Mouse (Mus musculus) thymus, postnatal 0 days (tissue): ENCODE measurements around the gene Cd79a. TPM values are rescaled to one million over a fixed set of nuclear protein-coding genes. Genes with fewer than 3 reads are reported as not detected.
A peak's percentile ranks its signal among the peaks of the same experiment; 100 is the strongest.

Experiments
- DNase-seq: peaks from one replicate; pipeline ENCODE4 v3.0.0-alpha.2; 2015; ENCODE audit warnings: low spot score
- polyA plus RNA-seq: library from polyadenylated mRNA; unstranded; fragments of >200 nt; fragmentation: Nextera tagmentation; extraction: Ambion mirVana; gene quantifications from 2 replicates; pipeline ENCODE4 v1.2.1, GENCODE M21; 2015

Cd79a gene
- polyA plus RNA-seq, result 1.1 and 1.5 TPM in 2 replicates

- DNase-seq, result no peak
Observed at GRCm38 (mm10) chr7:24897224-24897623, at the start of gene Cd79a. Gene Cd79a (plus strand): TSS chr7:24897381.

- DNase-seq, result no peak
Observed at GRCm38 (mm10) chr7:24850162-24850561, 47.0 kb upstream of the Cd79a start.

- no peak for DNase-seq
Observed at GRCm38 (mm10) chr7:24850899-24851303, 46.3 kb upstream of the Cd79a start.

- DNase-seq, result no peak
Observed at GRCm38 (mm10) chr7:24851596-24852325, 45.4 kb upstream of the Cd79a start.

GRCm38 (mm10) chr7:24852557-24853232, 44.5 kb upstream of the Cd79a start:
- DNase-seq, result no peak

- DNase-seq, result no peak
Observed at GRCm38 (mm10) chr7:24853233-24853563, 44.0 kb upstream of the Cd79a start.

- no peak for DNase-seq
Observed at GRCm38 (mm10) chr7:24853695-24854094, 43.5 kb upstream of the Cd79a start.

- DNase-seq, result no peak
Observed at GRCm38 (mm10) chr7:24856460-24857120, 40.6 kb upstream of the Cd79a start.

GRCm38 (mm10) chr7:24859234-24859633, 37.9 kb upstream of the Cd79a start:
- no peak for DNase-seq

GRCm38 (mm10) chr7:24861913-24862312, 35.3 kb upstream of the Cd79a start, which contains the start of gene Gm9844:
Gene Gm9844 (plus strand): TSS chr7:24862213.
- no peak for DNase-seq

GRCm38 (mm10) chr7:24862853-24863252, 34.3 kb upstream of the Cd79a start:
- DNase-seq, result no peak

- DNase-seq, result no peak
Observed at GRCm38 (mm10) chr7:24864156-24864555, 33.0 kb upstream of the Cd79a start.

- DNase-seq, result no peak
Observed at GRCm38 (mm10) chr7:24869080-24869479, 28.1 kb upstream of the Cd79a start.

- DNase-seq, result no peak
Observed at GRCm38 (mm10) chr7:24869532-24870165, 27.5 kb upstream of the Cd79a start, which contains the start of the genes Lypd4 and Dmrtc2. Gene Lypd4 (minus strand): TSS chr7:24869941. Gene Dmrtc2 (plus strand): TSS chr7:24870057.

- DNase-seq, result no peak
Observed at GRCm38 (mm10) chr7:24877588-24877987, 19.6 kb upstream of the Cd79a start.

- DNase-seq, result no peak
Observed at GRCm38 (mm10) chr7:24879620-24880019, 17.6 kb upstream of the Cd79a start.

- DNase-seq, result no peak
Observed at GRCm38 (mm10) chr7:24882416-24883199, 14.6 kb upstream of the Cd79a start.

GRCm38 (mm10) chr7:24883896-24884692, 13.1 kb upstream of the Cd79a start, which contains the start of gene Rps19:
Gene Rps19 (plus strand): TSS chr7:24884371.
- peak; percentile 99 for DNase-seq

GRCm38 (mm10) chr7:24884693-24885291, 12.4 kb upstream of the Cd79a start:
- DNase-seq, result no peak
